Mouse (Mus musculus) macrophage (primary cell): Measurements from ENCODE around the gene Tns2. TPM values are rescaled to one million over a fixed set of nuclear protein-coding genes. Genes with fewer than 3 reads are reported as not detected.

ENCODE experiments used
- H3K27ac ChIP-seq: fragments of 350-480 bp; formaldehyde crosslinking; 2 replicates; pipeline ENCODE4 v1.9.0; 2021
- H3K36me3 ChIP-seq: fragments of 350-480 bp; formaldehyde crosslinking; 2 replicates; pipeline ENCODE4 v1.9.0; 2021; ENCODE audit errors: inconsistent target
- H3K4me3 ChIP-seq: fragments of 350-480 bp; formaldehyde crosslinking; 2 replicates; pipeline ENCODE4 v1.9.0; 2021; ENCODE audit errors: inconsistent target
- H3K79me2 ChIP-seq: fragments of 350-480 bp; formaldehyde crosslinking; 2 replicates; pipeline ENCODE4 v1.9.0; 2021; ENCODE audit errors: inconsistent target
- WGBS: methylation state at CpG from one replicate; pipeline ENCODE4 v1.1.7; 2026; ENCODE audit warnings: inconsistent platforms; ENCODE audit not compliant: missing documents; 5-methylcytosine and 5-hydroxymethylcytosine counted together
- polyA plus RNA-seq: library from polyadenylated mRNA; stranded (reverse); fragments of 250-400 nt; gene quantifications from 3 replicates; pipeline ENCODE4 v1.2.4, GENCODE M21; 2018; ENCODE audit warnings: inconsistent platforms
- total RNA-seq, 78 experiments: library from RNA; depleted of rRNA; stranded (reverse); fragments of 250-400 nt; gene quantifications; 1 replicate in 9 of 78; 2 replicates in 24 of 78; 3 replicates in 43 of 78; 4 replicates in 2 of 78; pipeline ENCODE4 v1.2.4; 2018; ENCODE audit warnings: inconsistent platforms in 56 of 78

The Tns2 gene
- 1 to 10 TPM in 4 of 26 experiments, under 1 TPM in 11, not detected in 11; 0.17 to 4.9 (median 0.54) TPM for total RNA-seq (2018; cell fraction: chromatin; rRNA removed)
- under 1 TPM; 0.03 to 0.48 (median 0.23) TPM for total RNA-seq (2018; cell fraction: cytosol; rRNA removed)
- 1 to 10 TPM in 4 of 26 experiments, under 1 TPM in 13, not detected in 9; 0.10 to 4.1 (median 0.37) TPM for total RNA-seq (2018; cell fraction: nucleus; rRNA removed)
- 0.37 to 0.66 TPM in 2 of 3 replicates, not detected in the other for polyA plus RNA-seq

GRCm38 (mm10) chr15:102100161-102100981 lies at the start of gene Tns2:
Gene Tns2, plus strand, starts transcription at chr15:102100413.
- H3K79me2 ChIP-seq = no peaks in the 10 kb centered on the region
- H3K27ac ChIP-seq = no peak within 1 kb of the TSS
- peak within 1 kb of the TSS; percentile 23; the same call in 1 of the 2 replicates for H3K4me3 ChIP-seq
- H3K36me3 ChIP-seq = peaks cover 6% of the 10 kb centered on the region; the same call in 1 of the 2 replicates
- WGBS = 2% methylated on average over 79 of the region's 82 CpGs

GRCm38 (mm10) chr15:102051920-102052683 lies 48.1 kb upstream of the Tns2 start:
- H3K27ac ChIP-seq = no peak overlapping the region
- 3% methylated on average over 28 of the region's 33 CpGs for WGBS
- H3K4me3 ChIP-seq = no peak overlapping the region
- H3K36me3 ChIP-seq = no peaks in the 10 kb centered on the region
- H3K79me2 ChIP-seq = no peaks in the 10 kb centered on the region

- no peaks in the 10 kb centered on the region for H3K79me2 ChIP-seq
- WGBS = 94% methylated on average over 15 of the region's 15 CpGs
- H3K27ac ChIP-seq = no peak overlapping the region
- H3K36me3 ChIP-seq = no peaks in the 10 kb centered on the region
- H3K4me3 ChIP-seq = no peak overlapping the region
Measured at GRCm38 (mm10) chr15:102056495-102057174, 43.6 kb upstream of the Tns2 start.

GRCm38 (mm10) chr15:102065661-102066325 lies 34.4 kb upstream of the Tns2 start:
- Histone ChIP-seq H3K27ac (no peak overlapping the region), H3K79me2 (no peaks in the 10 kb centered on the region), H3K4me3 (no peak overlapping the region), H3K36me3 (no peaks in the 10 kb centered on the region)
- WGBS = 5% methylated on average over 20 of the region's 20 CpGs

GRCm38 (mm10) chr15:102070476-102071467 lies 29.4 kb upstream of the Tns2 start:
- no peak overlapping the region for H3K27ac ChIP-seq
- no peaks in the 10 kb centered on the region for H3K36me3 ChIP-seq
- H3K4me3 ChIP-seq = no peak overlapping the region
- H3K79me2 ChIP-seq = peaks cover 20% of the 10 kb centered on the region
- WGBS = 83% methylated on average over 13 of the region's 13 CpGs

GRCm38 (mm10) chr15:102072963-102073558 lies 27.2 kb upstream of the Tns2 start:
- peak overlapping the region; percentile 46 for H3K27ac ChIP-seq
- H3K79me2 ChIP-seq = peaks cover 42% of the 10 kb centered on the region
- 21% methylated on average over 6 of the region's 6 CpGs for WGBS
- H3K4me3 ChIP-seq = peak overlapping the region; percentile 49
- no peaks in the 10 kb centered on the region for H3K36me3 ChIP-seq

- WGBS = under 1% methylated on average over 57 of the region's 58 CpGs
- peak within 1 kb of the TSS; percentile 72 for H3K27ac ChIP-seq
- H3K4me3 ChIP-seq = peak within 1 kb of the TSS; percentile 71
- H3K36me3 ChIP-seq = no peaks in the 10 kb centered on the region
- peaks cover 48% of the 10 kb centered on the region for H3K79me2 ChIP-seq
Measured at GRCm38 (mm10) chr15:102073559-102074069, 26.6 kb upstream of the Tns2 start, which contains the start of gene Eif4b. Gene Eif4b, plus strand, starts transcription at chr15:102073773.

- Histone ChIP-seq H3K36me3 (no peaks in the 10 kb centered on the region), H3K79me2 (peaks cover 54% of the 10 kb centered on the region), H3K4me3 (peak overlapping the region; percentile 71), H3K27ac (peak overlapping the region; percentile 72)
- under 1% methylated on average over 54 of the region's 57 CpGs for WGBS
Measured at GRCm38 (mm10) chr15:102074070-102074731, 26.0 kb upstream of the Tns2 start.

- Histone ChIP-seq H3K36me3 (no peaks in the 10 kb centered on the region), H3K79me2 (peaks cover 62% of the 10 kb centered on the region), H3K4me3 (peak overlapping the region; percentile 71), H3K27ac (peak overlapping the region; percentile 45)
- WGBS = 10% methylated on average over 11 of the region's 11 CpGs
Measured at GRCm38 (mm10) chr15:102074876-102075585, 25.2 kb upstream of the Tns2 start.

GRCm38 (mm10) chr15:102077111-102077677 lies 23.0 kb upstream of the Tns2 start:
- H3K36me3 ChIP-seq = peaks cover 1% of the 10 kb centered on the region; the same call in 1 of the 2 replicates
- peaks cover 84% of the 10 kb centered on the region for H3K79me2 ChIP-seq
- H3K27ac ChIP-seq = no peak overlapping the region
- WGBS = 75% methylated on average over 2 of the region's 2 CpGs
- H3K4me3 ChIP-seq = no peak overlapping the region

GRCm38 (mm10) chr15:102079221-102079620 lies 21.0 kb upstream of the Tns2 start:
- Histone ChIP-seq H3K27ac (no peak overlapping the region), H3K36me3 (peaks cover 20% of the 10 kb centered on the region; the same call in 1 of the 2 replicates)
- WGBS = 93% methylated on average over 4 of the region's 4 CpGs

More at GRCm38 (mm10) chr15:102079221-102079620, 21.0 kb upstream of the Tns2 start:
- peaks cover 100% of the 10 kb centered on the region for H3K79me2 ChIP-seq
- no peak overlapping the region for H3K4me3 ChIP-seq
